Mouse (Mus musculus): ENCODE measurements around the gene Zdhhc8.

DNA sequence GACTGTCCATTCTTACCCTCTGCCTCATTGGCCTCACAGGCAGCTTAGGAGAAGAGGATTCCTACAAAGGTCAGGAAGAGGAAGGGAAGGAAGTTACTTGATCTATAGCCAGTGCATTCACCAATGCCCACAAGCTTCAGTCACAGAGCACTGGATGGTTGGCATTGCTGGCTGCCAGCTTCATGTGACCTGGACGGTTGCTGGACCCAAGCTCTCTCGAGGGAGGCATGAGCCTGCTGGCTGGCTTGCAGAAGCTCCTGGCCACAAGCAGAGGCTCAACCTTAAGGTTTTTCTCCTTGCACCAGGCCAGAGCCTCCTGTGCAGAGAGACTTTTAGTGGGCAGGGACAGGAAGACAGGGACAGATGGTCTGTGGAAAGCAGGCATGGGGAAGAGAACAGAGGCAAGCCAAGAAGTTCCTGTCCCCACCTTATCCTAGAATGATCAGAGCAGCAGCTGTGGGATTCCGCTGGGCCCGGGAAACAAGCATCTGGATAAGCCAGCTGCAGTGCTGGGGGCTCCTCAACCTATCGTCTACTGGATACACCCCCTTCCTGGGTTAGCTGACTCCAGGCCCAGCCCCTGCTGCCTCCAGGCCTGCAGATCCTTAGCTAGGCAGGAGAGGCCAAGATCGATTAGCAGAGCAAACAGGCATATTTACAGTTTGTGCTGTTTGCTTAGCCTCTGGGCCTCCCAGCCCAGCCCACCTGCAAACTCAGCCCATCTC, 59.0 kb downstream of the Zdhhc8 start:
- TF ChIP-seq CTCF (conservative IDR thresholded peaks at IDR 0.05; ENCODE audit: insufficient read depth, insufficient read length, low read depth, low read length) (no peak), POLR2A (IDR thresholded peaks at IDR 0.05; ENCODE audit: low read depth, low read length) (no peak)
